Mouse (Mus musculus) monocyte, adult 2 months (primary cell): Measurements from ENCODE around the gene Catsperd.

Experiments
- DNase-seq, 2 experiments: peaks; one replicate each; pipeline ENCODE4 v3.0.0; 2022; ENCODE audit warnings: low spot score in 2 of 2, low read depth in 1 of 2

Catsperd gene

DNA sequence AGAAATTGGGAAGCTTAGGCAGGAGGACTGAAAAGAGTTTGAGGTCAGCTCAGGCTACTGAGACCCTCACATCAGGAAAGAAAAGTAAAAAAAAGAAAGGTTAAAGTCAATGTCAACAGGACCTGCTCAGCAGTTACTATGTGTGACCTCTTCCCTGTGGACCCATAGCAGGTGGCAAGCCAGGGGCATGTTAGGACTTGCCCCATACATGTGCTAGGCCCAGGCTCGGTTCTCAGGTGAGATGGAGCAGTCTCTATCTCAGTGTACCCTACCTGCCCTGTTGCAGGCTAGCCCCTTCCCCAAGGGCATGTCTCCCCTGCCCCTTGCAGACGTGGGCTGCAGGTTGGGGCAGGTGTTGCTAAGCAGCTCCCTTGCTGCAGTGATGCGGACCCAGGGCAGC is 81.8 kb downstream of the Catsperd start:
- no peak for DNase-seq
